In genomic region chr8:86079433-86079832, GRCm38 (mm10) we compare ENCODE assay signal across 10 mouse cellular contexts.
"Had no signal": no experiment of that assay in that cellular context is flagged by ENCODE, and none has a peak within 500 bp of the region (broad histone marks: within the 10 kb centered on the region; RNA-seq: fewer than 3 reads in every experiment).

No protein-coding gene starts in this region.

- DNase-seq: kidney, adult 18-20 months; kidney, adult 9 months; kidney, postnatal 25 days; liver; lung, adult 18-20 months; lung, postnatal 10 days; lung, postnatal 36 days; thymus, postnatal 25 days had no signal

- ATAC-seq: liver, embryonic 12.5 days; midbrain, embryonic 13.5 days had no signal
